Mouse (Mus musculus): ENCODE measurements around the gene Wbp1l.

DNA sequence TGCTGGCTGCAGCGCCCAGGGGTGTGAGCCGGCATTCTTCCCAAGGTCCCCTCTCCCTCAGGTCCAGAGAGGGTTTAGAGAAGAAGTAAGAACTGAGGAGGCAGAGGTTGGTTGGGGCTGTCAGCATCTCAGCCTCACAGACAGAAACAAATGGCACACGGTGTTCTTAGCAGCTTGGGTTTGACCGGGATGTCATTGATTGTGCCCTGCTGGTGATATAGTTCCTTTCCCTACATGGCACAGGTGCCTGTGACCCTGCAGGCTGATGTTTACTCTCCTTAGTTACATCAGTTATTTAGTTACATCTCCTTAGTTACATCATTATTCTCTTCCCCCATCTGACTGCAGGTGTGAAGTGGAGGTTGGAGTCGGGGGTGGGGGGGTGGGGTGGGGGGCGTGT, 7.3 kb upstream of the Wbp1l start:
- no peak for TF ChIP-seq CTCF (IDR thresholded peaks at IDR 0.05; ENCODE audit: low read depth, low read length)
- no peak for TF ChIP-seq POLR2A (IDR thresholded peaks at IDR 0.05; ENCODE audit: insufficient read depth, low read length)
